Mouse (Mus musculus) heart, postnatal 0 days (tissue): ENCODE results near the gene Neurl1b. TPM values are rescaled to one million over a fixed set of nuclear protein-coding genes. Genes with fewer than 3 reads are reported as not detected.

Source experiments
- ATAC-seq: fragments of 200-750 bp; cut with Nextera tagmentation; 2 replicates; pipeline ENCODE4 v1.8.0; 2017; ENCODE audit warnings: low read depth, moderate number of reproducible peaks, moderate library complexity; ENCODE audit not compliant: insufficient read depth
- DNase-seq: peaks from one replicate; pipeline ENCODE4 v3.0.0-alpha.2; 2016; ENCODE audit warnings: low spot score
- H3K27ac ChIP-seq: fragments of 300-500 bp; sonication (generic); 2 replicates; pipeline ENCODE4 v1.5.1; 2014; ENCODE audit warnings: low read depth, mild to moderate bottlenecking
- H3K27me3 ChIP-seq: fragments of 300-500 bp; sonication (generic); 2 replicates; pipeline ENCODE4 v1.6.1; 2014; ENCODE audit warnings: low read length, mixed read lengths; ENCODE audit not compliant: control insufficient read depth, insufficient read depth
- H3K36me3 ChIP-seq: fragments of 300-500 bp; sonication (generic); replicated peaks from 2 replicates; pipeline ENCODE4 v1.6.1; 2014; ENCODE audit warnings: low read length, mixed read lengths; ENCODE audit not compliant: control insufficient read depth, insufficient read depth
- H3K4me1 ChIP-seq: fragments of 300-500 bp; sonication (generic); 2 replicates; pipeline ENCODE4 v1.6.1; 2014; ENCODE audit warnings: antibody characterized with exemption; ENCODE audit not compliant: control insufficient read depth, insufficient read depth
- H3K4me2 ChIP-seq: fragments of 300-500 bp; sonication (generic); 2 replicates; pipeline ENCODE4 v1.6.1; 2014; ENCODE audit warnings: low read depth, mild to moderate bottlenecking, low read length, moderate library complexity
- H3K4me3 ChIP-seq: fragments of 300-500 bp; sonication (generic); 2 replicates; pipeline ENCODE4 v1.5.1; 2014; ENCODE audit warnings: low read depth, low read length
- H3K9ac ChIP-seq: fragments of 300-500 bp; sonication (generic); replicated peaks from 2 replicates; pipeline ENCODE4 v1.6.1; 2014; ENCODE audit warnings: low read depth, low read length, mixed read lengths
- H3K9me3 ChIP-seq: fragments of 300-500 bp; sonication (generic); replicated peaks from 2 replicates; pipeline ENCODE4 v1.6.1; 2016; ENCODE audit warnings: low read length; ENCODE audit not compliant: control insufficient read depth
- CTCF ChIP-seq: IDR thresholded peaks from 2 replicates; pipeline ENCODE4 v1.5.1; 2016; ENCODE audit warnings: antibody characterized with exemption, control low read depth, low read depth
- EP300 ChIP-seq: IDR thresholded peaks from 2 replicates; pipeline ENCODE4 v1.6.1; 2016; ENCODE audit warnings: antibody characterized with exemption, low read depth
- WGBS: fragments of 180-500 bp; shearing (Covaris S2); extraction: QIAGEN DNeasy Blood & Tissue Kit; methylation state at CpG from one replicate; pipeline ENCODE4 v1.1.7; 2014; 5-methylcytosine and 5-hydroxymethylcytosine counted together
- polyA plus RNA-seq: library from polyadenylated mRNA; unstranded; fragments of >200 nt; fragmentation: Nextera tagmentation; extraction: Ambion mirVana; gene quantifications from 2 replicates; pipeline ENCODE4 v1.2.1, GENCODE M21; 2015
- total RNA-seq: library from RNA; depleted of rRNA; stranded (reverse); fragments of >200 nt; gene quantifications from 2 replicates; pipeline ENCODE4 v1.2.3, GENCODE M21; 2014; ENCODE audit warnings: low replicate concordance

The Neurl1b gene
- total and polyA plus RNA-seq, 2 experiments from 2014 or later: 1.6 to 66.1 TPM

GRCm38 (mm10) chr17:26405340-26406100, 9.1 kb upstream of the Neurl1b start:
- H3K4me2 ChIP-seq: no peak overlapping the region
- TF ChIP-seq EP300: no peak
- no peak for TF ChIP-seq CTCF

GRCm38 (mm10) chr17:26412967-26413366, 1.7 kb upstream of the Neurl1b start:
- H3K4me3 ChIP-seq: no peak overlapping the region
- H3K9me3 ChIP-seq: no peaks in the 10 kb centered on the region
- H3K36me3 ChIP-seq: no peaks in the 10 kb centered on the region
- H3K4me2 ChIP-seq: no peak overlapping the region; the same call in 1 of the 2 replicates
- ATAC-seq (no peak), DNase-seq (no peak)
- no peak overlapping the region for H3K27ac ChIP-seq
- H3K4me1 ChIP-seq: peaks cover 29% of the 10 kb centered on the region; the same call in 1 of the 2 replicates
- no peak overlapping the region for H3K9ac ChIP-seq
- TF ChIP-seq CTCF (no peak), EP300 (no peak)
- 0 out of 2 replicates have a peak, but pooled peaks cover 6% of the 10 kb centered on the region for H3K27me3 ChIP-seq
- 43% methylated on average over 5 of the region's 5 CpGs for WGBS

More at GRCm38 (mm10) chr17:26405340-26406100, 9.1 kb upstream of the Neurl1b start:
- WGBS: 70% methylated on average over 10 of the region's 10 CpGs
- Histone ChIP-seq H3K4me1 (peaks cover 13% of the 10 kb centered on the region; the same call in 1 of the 2 replicates), H3K27me3 (no peaks in the 10 kb centered on the region), H3K4me3 (no peak overlapping the region), H3K36me3 (no peaks in the 10 kb centered on the region), H3K27ac (no peak overlapping the region), H3K9ac (no peak overlapping the region), H3K9me3 (no peaks in the 10 kb centered on the region)
- no peak for DNase-seq
- no peak for ATAC-seq

- Histone ChIP-seq H3K9me3 (no peaks in the 10 kb centered on the region), H3K4me2 (peak overlapping the region; percentile 99), H3K36me3 (no peaks in the 10 kb centered on the region), H3K27ac (peak overlapping the region; percentile 31; the same call in 1 of the 2 replicates), H3K4me1 (peaks cover 29% of the 10 kb centered on the region; the same call in 1 of the 2 replicates), H3K4me3 (peak overlapping the region; percentile 65), H3K9ac (peak overlapping the region; percentile 64), H3K27me3 (0 out of 2 replicates have a peak, but pooled peaks cover 6% of the 10 kb centered on the region)
- ATAC-seq: peak; percentile 9; the same call in 1 of the 2 replicates
- no peak for DNase-seq
- TF ChIP-seq CTCF: no peak
- TF ChIP-seq EP300: no peak
- WGBS: 1% methylated on average over 4 of the region's 5 CpGs
These were observed 476 bp upstream of the Neurl1b start for GRCm38 (mm10) chr17:26414184-26414522.

- peak overlapping the region; percentile 64 for H3K9ac ChIP-seq
- H3K4me3 ChIP-seq: peak overlapping the region; percentile 65
- ATAC-seq (no peak), DNase-seq (no peak)
- no peak for TF ChIP-seq EP300
- TF ChIP-seq CTCF: no peak
- 0 out of 2 replicates have a peak, but pooled peaks cover 6% of the 10 kb centered on the region for H3K27me3 ChIP-seq
- peaks cover 26% of the 10 kb centered on the region; the same call in 1 of the 2 replicates for H3K4me1 ChIP-seq
- peak overlapping the region; percentile 99 for H3K4me2 ChIP-seq
- no peaks in the 10 kb centered on the region for H3K9me3 ChIP-seq
- under 1% methylated on average over 27 of the region's 27 CpGs for WGBS
- H3K36me3 ChIP-seq: no peaks in the 10 kb centered on the region
- peak overlapping the region; percentile 31 for H3K27ac ChIP-seq
These were observed 781 bp downstream of the Neurl1b start for GRCm38 (mm10) chr17:26415355-26415865.

- no peak overlapping the region for H3K9ac ChIP-seq
- DNase-seq: no peak
- no peak for ATAC-seq
- peaks cover 28% of the 10 kb centered on the region; the same call in 1 of the 2 replicates for H3K4me1 ChIP-seq
- H3K27ac ChIP-seq: no peak overlapping the region
- H3K4me2 ChIP-seq: peak overlapping the region; percentile 99
- TF ChIP-seq CTCF (no peak), EP300 (no peak)
- WGBS: 40% methylated on average over 3 of the region's 3 CpGs
- peak overlapping the region; percentile 65 for H3K4me3 ChIP-seq
- no peaks in the 10 kb centered on the region for H3K9me3 ChIP-seq
- no peaks in the 10 kb centered on the region for H3K36me3 ChIP-seq
- H3K27me3 ChIP-seq: 0 out of 2 replicates have a peak, but pooled peaks cover 3% of the 10 kb centered on the region
These were observed 1.5 kb downstream of the Neurl1b start for GRCm38 (mm10) chr17:26416141-26416540.
